Mouse (Mus musculus) C2C12 (cell line): ENCODE measurements around the gene Myo19.
"Not testable (repeated sequence)": the region's sequence is repeated elsewhere in the genome, so short reads cannot be mapped to it uniquely, and the experiment has no call there.

Experiments
- CEBPB ChIP-seq: IDR thresholded peaks from one replicate; pipeline ENCODE4 v1.6.1; 2011; ENCODE audit warnings: low read depth, mild to moderate bottlenecking, control low read depth, moderate library complexity
- CTCF ChIP-seq: IDR thresholded peaks from one replicate; pipeline ENCODE4 v1.5.1; 2011; ENCODE audit not compliant: control insufficient read depth, insufficient read depth, insufficient read length
- MAX ChIP-seq: IDR thresholded peaks from one replicate; pipeline ENCODE4 v1.6.1; 2011; ENCODE audit warnings: mild to moderate bottlenecking, control low read depth
- MYOG ChIP-seq: IDR thresholded peaks from one replicate; pipeline ENCODE4 v1.6.1; 2011; ENCODE audit not compliant: control insufficient read depth, insufficient read length; ENCODE audit errors: extremely low read depth
- USF1 ChIP-seq: IDR thresholded peaks from one replicate; pipeline ENCODE4 v1.6.1; 2011; ENCODE audit warnings: low read depth, mild to moderate bottlenecking, control low read depth, moderate library complexity

GRCm38 (mm10) chr11:84876020-84876419 is 3.9 kb upstream of the Myo19 start:
- TF ChIP-seq MYOG, CTCF, MAX, USF1, CEBPB: not testable (repeated sequence)
